Mouse (Mus musculus) thymus, adult 18-20 months (tissue): ENCODE data around the gene Mat1a.

Source experiments
- DNase-seq, 2 experiments: peaks; one replicate each; pipeline ENCODE4 v3.0.0; 2022; ENCODE audit warnings: mixed read lengths in 2 of 2

Gene Mat1a

GRCm38 (mm10) chr14:41104853-41105444, at the start of gene Mat1a:
Gene Mat1a (plus strand): TSS chr14:41105035.
- no peak for DNase-seq

- no peak for DNase-seq
These were observed 39.7 kb upstream of the Mat1a start for GRCm38 (mm10) chr14:41065168-41065567.

DNA sequence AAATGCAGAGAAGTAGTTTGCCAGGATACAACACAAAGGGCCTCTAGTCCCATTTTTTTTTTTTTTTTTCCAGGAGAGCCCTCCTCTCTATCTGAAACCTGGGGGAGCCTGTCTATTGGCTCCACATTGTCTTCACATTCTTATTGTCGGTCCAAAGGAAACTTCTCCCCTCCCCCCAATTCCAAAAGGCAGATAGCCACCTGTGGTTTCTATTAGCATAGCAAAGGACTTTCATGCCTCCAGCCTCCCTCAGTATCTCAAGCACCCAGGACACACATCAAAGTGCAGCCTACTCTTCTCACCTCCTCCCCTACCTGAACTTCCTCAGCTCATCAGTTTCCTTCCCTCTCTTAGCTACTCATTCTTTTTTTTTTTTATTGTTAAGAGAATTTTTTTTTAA, 38.4 kb upstream of the Mat1a start:
- no peak for DNase-seq

- DNase-seq, result no peak
These were observed 35.7 kb upstream of the Mat1a start, which contains the start of gene Dydc2 for GRCm38 (mm10) chr14:41069108-41069507. Gene Dydc2 (minus strand): TSS chr14:41069208.

GRCm38 (mm10) chr14:41070343-41070742, 34.5 kb upstream of the Mat1a start:
- no peak for DNase-seq

DNA sequence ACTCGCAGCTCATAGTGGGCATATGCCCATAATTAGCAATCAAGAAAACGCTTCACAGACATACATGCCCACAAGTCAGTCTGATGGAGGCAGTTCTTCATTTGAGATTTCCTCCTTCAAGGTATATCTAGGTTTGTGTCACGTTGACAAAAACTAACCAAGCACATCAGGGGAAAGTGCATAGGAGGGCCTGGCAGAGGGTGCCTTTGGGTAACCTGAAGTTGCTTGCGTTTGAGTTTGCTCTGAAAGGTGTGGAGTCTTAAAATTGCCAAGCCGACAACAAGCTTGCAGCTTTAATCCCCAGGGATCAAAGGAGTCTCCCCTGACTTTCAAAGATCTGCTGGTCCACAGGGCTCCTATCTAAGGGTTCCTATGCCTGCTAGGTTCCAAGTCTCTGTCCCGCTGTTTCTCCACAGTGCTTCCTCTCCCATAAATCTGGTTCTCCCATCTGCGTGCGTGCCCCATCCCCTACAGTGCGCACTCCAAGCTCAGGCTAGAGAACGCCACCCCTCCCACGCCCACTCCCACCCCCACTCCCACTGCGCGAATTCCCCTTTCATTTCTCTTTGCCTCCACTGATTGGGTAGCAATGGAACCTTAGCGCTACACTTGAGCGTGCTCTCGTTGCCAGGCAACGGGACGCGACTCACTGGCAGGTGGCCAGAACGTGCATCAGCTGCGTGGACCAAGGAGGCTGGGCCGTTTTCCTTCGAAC, 32.4 kb upstream of the Mat1a start, which contains the start of gene Dydc1:
Gene Dydc1 (plus strand): TSS at position 683 of the 715 bp plus-strand sequence.
- no peak for DNase-seq

GRCm38 (mm10) chr14:41072944-41073275, 31.9 kb upstream of the Mat1a start:
- no peak for DNase-seq

GRCm38 (mm10) chr14:41082408-41082807, 22.4 kb upstream of the Mat1a start:
- DNase-seq, result no peak

GRCm38 (mm10) chr14:41087509-41087908, 17.3 kb upstream of the Mat1a start:
- no peak for DNase-seq

GRCm38 (mm10) chr14:41090777-41091176, 14.1 kb upstream of the Mat1a start:
- DNase-seq, result no peak

GRCm38 (mm10) chr14:41094114-41094513, 10.7 kb upstream of the Mat1a start:
- no peak for DNase-seq

- DNase-seq, result no peak
These were observed 8.5 kb upstream of the Mat1a start for GRCm38 (mm10) chr14:41096296-41096860.

- DNase-seq, result no peak
These were observed 6.1 kb upstream of the Mat1a start for GRCm38 (mm10) chr14:41098726-41099125.

DNA sequence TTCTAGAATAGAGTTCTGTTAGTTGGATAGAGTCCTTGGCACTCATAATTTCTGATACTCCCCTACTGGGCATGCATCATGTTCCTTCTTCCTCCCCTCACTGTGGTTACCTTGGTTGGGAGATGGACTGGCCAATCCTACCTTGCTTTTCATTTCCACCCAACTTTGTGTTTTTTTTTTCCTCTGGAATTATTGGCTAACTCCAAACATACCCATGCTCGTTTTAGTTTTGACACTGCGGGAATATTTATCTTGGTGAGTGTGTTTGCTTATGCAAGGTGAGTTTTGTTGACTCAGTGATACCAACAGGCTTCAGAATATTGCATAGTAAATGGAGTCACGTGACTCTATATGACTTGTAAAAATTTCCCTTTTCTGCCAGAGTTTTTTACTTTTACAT, 4.1 kb upstream of the Mat1a start:
- no peak for DNase-seq

GRCm38 (mm10) chr14:41101242-41101641, 3.6 kb upstream of the Mat1a start:
- no peak for DNase-seq

DNA sequence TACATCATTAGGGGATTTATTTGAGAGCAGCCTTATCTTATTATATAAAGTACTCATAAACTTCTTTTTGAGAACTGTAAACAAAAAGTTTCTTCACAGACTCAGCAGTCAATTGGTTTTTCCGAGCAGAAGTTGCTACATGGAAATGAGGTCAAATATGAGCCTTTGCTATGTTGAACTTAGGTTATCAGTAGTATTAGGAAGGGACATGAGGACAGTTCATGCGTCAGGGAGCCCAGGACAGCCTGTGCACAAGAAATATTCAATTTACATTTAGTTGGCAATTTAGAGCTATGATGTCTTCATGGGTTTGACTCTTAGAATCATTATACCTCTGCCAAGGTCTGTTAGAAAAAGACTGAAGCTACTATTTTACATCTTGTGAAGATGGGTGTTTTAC, 2.6 kb upstream of the Mat1a start:
- no peak for DNase-seq

GRCm38 (mm10) chr14:41111031-41111668, 6.3 kb downstream of the Mat1a start:
- no peak for DNase-seq

GRCm38 (mm10) chr14:41112944-41113343, 8.1 kb downstream of the Mat1a start:
- no peak for DNase-seq

- DNase-seq, result no peak
These were observed 11.4 kb downstream of the Mat1a start for GRCm38 (mm10) chr14:41116271-41116670.

DNA sequence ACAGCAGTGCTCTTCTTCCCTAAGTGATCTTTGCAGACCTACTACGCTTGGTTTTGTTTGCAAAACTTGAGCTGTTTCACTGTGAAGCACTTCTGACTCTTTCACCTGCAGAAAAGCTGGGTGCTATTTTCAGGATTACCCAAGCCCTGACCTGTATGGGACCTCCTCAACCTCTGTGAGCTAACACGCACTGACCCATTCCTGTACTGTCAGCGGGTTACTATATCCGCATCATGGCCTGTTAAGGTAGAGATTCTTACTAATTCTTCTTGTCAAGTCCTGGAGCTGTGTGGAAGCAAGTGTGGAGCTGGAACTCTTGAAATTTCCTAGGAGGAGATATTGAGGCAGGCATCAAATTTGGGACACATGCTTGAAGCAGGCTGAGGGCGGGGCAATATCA, 19.8 kb downstream of the Mat1a start:
- DNase-seq, result no peak

DNA sequence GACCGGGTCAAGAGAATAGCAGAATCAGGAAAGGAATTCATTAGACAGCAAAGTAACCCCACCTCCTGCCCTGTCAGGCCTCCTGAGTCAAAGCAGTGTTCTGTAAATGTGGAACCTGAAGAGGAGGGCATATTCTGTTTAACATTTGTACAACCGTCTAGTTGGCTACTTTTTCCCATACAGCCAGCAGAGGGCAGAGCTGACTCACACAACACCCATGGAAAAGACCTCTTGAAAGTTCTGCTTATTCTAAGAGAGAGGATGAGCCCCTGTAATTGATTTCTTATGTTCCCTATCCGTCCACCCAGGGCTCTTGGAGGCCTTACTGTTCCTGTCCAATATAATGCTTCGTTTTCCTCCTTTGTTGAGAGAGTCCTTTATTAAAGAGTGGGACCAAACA, 23.2 kb downstream of the Mat1a start:
- DNase-seq, result no peak

GRCm38 (mm10) chr14:41131540-41131939, 26.7 kb downstream of the Mat1a start, which contains the start of gene Sftpa1:
Gene Sftpa1 (plus strand): TSS chr14:41131782.
- no peak for DNase-seq

DNA sequence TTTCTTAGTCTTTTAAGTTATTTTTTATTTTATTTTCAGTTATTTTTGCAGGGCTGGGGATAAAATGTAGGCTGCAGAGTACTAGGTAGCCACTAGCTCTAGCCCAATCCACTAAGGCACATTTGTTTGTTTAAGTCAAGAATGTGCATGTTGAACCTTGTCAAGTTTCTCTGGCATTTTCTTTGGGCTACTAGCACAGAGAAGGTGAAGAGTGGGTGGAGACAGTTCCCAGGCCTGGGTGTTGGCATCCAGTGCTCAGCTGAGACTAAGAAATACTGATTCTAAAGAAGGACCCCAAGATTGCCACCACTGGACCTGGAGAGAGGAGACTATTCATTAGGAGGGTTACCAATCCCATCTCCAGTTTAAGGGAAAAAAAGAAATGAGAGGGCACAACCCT, 32.2 kb downstream of the Mat1a start:
- no peak for DNase-seq

- no peak for DNase-seq
These were observed 35.9 kb downstream of the Mat1a start for GRCm38 (mm10) chr14:41140686-41141085.
